Mouse (Mus musculus): ENCODE measurements around the gene Rbm28. TPM values are rescaled to one million over a fixed set of nuclear protein-coding genes. Genes with fewer than 3 reads are reported as not detected.

Gene Rbm28
- polyA plus RNA-seq, 1 experiment from 2014 or later = 50.0 TPM

DNA sequence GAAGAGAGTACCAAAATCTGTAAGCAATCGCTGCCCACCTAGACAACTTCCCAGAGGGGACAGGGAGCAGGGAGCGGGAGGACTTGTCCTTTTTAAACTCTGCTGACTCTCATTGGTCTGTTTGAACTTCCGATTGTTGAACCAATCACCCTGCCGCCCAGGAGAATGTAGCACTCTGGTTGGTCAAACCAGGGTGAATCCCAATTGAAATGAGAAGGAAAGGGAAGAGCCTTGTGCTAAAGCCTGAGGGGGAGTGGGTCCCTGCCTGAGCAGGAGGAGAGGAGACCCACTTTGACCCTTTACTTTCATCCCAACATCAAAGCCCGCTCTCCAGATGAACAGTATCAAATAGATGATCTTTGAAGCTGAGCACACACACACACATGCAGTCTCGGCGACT is 80.4 kb downstream of the Rbm28 start:
- H3K27me3 ChIP-seq = no peaks in the 10 kb centered on the region
- ATAC-seq (no peak), DNase-seq (ENCODE audit: low read depth, low spot score) (no peak)
- POLR2A ChIA-PET = no interaction called here
- in situ Hi-C loops (cut with MboI; ENCODE audit: low pct_unique_long_range_greater_than_20kb) = no loop called here
- no peak for TF ChIP-seq CTCF (IDR thresholded peaks at IDR 0.05)
- CTCF ChIA-PET = interaction anchor here (1.3 kb wide), 1 partner anchor 62 kb away, joined by 3 read pairs; no protein-coding TSS in a partner anchor

DNA sequence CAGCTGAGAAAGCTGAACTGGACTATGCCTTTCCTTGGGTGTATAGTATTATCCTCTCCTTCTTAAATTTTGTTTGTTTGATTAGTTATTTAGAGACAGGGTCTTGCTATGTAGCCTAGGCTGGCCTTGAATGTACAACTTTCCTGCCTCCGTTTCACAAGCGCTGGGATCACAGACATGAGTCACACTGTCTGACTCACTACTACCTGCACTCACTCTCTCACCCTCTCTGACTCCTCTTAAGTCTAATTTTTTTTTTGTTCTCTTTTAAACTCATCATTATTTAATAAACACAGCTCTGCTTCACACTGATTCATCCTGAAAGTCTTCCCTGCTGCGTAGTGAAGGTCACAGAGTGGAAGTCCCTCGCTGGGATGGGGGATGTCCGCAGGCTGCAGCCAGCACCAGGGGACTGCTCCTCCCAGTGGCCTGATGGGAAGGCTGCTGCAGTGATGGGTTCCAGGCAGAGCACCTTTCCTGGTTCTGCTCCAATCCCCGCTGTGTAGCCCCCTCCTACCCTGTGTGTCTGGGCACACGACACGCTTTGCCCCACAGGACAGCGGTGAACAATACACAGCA is 81.9 kb downstream of the Rbm28 start:
- CTCF ChIA-PET = interaction anchor here (0.8 to 1.6 kb wide), 2 partner anchors 9 to 67 kb away, joined by 3 to 4 read pairs; no protein-coding TSS in a partner anchor
- ATAC-seq (peak; percentile 63), DNase-seq (ENCODE audit: low read depth, low spot score) (no peak)
- in situ Hi-C loops (cut with MboI; ENCODE audit: low pct_unique_long_range_greater_than_20kb) = no loop called here
- no peak for TF ChIP-seq CTCF (IDR thresholded peaks at IDR 0.05)
- POLR2A ChIA-PET = interaction anchor here (0.9 kb wide), 1 partner anchor 18 kb away, joined by 3 read pairs; no protein-coding TSS in a partner anchor
- no peaks in the 10 kb centered on the region for H3K27me3 ChIP-seq

DNA sequence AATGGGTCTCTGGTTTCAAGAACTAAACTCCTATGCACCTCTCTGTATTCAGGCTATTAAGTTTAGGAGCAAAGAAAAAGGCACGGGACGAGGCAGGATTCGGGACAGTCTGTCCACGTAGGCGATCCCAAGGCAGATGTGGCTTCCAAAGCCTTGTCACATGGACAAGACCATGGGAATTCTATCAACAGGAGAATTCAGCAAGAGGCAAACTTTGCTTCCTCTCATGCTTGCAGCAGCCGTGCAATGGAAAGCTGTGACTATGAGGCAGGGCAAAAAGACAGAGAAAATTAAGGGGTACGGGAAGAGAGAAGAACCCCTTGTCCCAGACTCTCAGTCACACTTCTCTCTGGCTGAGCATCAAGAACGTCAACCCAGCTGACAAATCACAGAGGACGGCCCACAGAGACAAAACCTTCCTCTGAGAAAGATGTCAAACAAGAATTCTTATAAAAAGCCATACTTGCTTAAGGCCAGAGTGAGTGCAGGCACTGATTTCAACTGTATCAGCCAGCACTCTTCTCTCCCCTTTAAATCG is 82.9 kb downstream of the Rbm28 start:
- no peaks in the 10 kb centered on the region for H3K27me3 ChIP-seq
- DNase-seq (ENCODE audit: low read depth, low spot score) (no peak), ATAC-seq (no peak)
- no peak for TF ChIP-seq CTCF (IDR thresholded peaks at IDR 0.05)
- in situ Hi-C loops (cut with MboI; ENCODE audit: low pct_unique_long_range_greater_than_20kb) = no loop called here
- ChIA-PET CTCF (no interaction called here), POLR2A (no interaction called here)

DNA sequence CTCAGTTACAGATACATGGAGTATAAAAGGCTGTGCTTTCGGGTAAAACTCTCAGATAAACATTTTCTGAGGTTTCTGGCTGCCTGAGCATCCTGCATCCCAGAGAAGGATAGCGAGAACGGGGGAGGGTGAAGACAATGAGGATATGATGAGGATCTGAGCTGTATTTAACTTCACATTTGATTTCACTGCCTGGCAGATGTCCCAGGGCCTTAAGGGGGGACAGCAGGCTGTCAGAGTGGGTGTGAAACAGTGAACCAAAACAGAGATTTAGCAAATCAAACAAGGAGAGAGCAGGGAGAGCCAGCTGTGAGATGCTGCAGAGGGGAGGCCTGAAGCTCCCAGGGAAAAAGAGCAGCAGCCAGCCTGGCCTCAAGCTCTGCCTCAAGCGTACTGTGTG is 85.5 kb downstream of the Rbm28 start:
- ChIA-PET POLR2A (no interaction called here), CTCF (no interaction called here)
- no peak for DNase-seq (ENCODE audit: low read depth, low spot score)
- no peak for TF ChIP-seq CTCF (IDR thresholded peaks at IDR 0.05)
- no peaks in the 10 kb centered on the region for H3K27me3 ChIP-seq
- ATAC-seq = no peak
- in situ Hi-C loops (cut with MboI; ENCODE audit: low pct_unique_long_range_greater_than_20kb) = no loop called here

DNA sequence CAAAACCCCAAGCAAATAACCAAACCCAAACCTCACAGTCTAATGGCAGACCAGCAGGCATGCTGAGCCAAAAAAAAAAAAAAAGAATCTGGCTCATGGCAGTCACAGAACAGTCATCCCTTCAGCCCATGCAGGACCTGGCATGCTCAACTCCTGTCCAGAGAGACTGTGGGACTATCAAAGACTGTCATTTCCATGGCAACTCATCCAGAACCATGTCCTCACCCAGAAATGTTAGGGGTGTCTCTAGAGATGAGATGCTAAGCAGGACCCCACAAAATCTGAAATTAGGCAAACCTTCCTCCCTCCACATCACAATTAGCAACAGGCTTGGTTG is 90.7 kb downstream of the Rbm28 start:
- in situ Hi-C loops (cut with MboI; ENCODE audit: low pct_unique_long_range_greater_than_20kb) = no loop called here
- TF ChIP-seq CTCF (IDR thresholded peaks at IDR 0.05) = no peak
- CTCF ChIA-PET = interaction anchor here (0.9 to 1.5 kb wide), 2 partner anchors 9 to 44 kb away, joined by 4 read pairs; no protein-coding TSS in a partner anchor
- no peaks in the 10 kb centered on the region for H3K27me3 ChIP-seq
- DNase-seq (ENCODE audit: low read depth, low spot score) (no peak), ATAC-seq (peak; percentile 41)
- POLR2A ChIA-PET = interaction anchor here (0.8 kb wide), 1 partner anchor 76 kb away, joined by 3 read pairs; no protein-coding TSS in a partner anchor

Other genes with a start within 250 kb of the Rbm28 start
- 0.05 TPM for gene Lep, start 104.8 kb downstream of the Rbm28 start, polyA plus RNA-seq (2021)
- 0.06 TPM for gene Prrt4, start 14.6 kb upstream of the Rbm28 start, polyA plus RNA-seq (2021)
- gene Impdh1, start 51.4 kb upstream of the Rbm28 start, polyA plus RNA-seq (2021) = 28.2 TPM
- 14.0 TPM for gene Hilpda, start 107.5 kb upstream of the Rbm28 start, polyA plus RNA-seq (2021)
- gene Fam71f2, start 114.6 kb upstream of the Rbm28 start, polyA plus RNA-seq (2021) = 0.12 TPM
- 0.18 TPM for gene Fam71f1, start 154.1 kb upstream of the Rbm28 start, polyA plus RNA-seq (2021)
- gene Calu, start 183.1 kb upstream of the Rbm28 start, polyA plus RNA-seq (2021) = 448 TPM
- 0.28 TPM for gene Opn1sw, start 223.5 kb upstream of the Rbm28 start, polyA plus RNA-seq (2021)
- gene Ccdc136, start 231.3 kb upstream of the Rbm28 start, polyA plus RNA-seq (2021) = 27.6 TPM